Mouse (Mus musculus) heart, embryonic 15.5 days (tissue): ENCODE measurements at regions not wholly inside any gene's neighbourhood (a gene's known extent, or its start where the extent isn't known, plus 50 kb on each side); places are given as distances from the start of the nearest gene placed in this dataset.

Source experiments
- ATAC-seq: fragments of 200-750 bp; cut with Nextera tagmentation; replicated peaks from 2 replicates; pipeline ENCODE4 v1.8.0; 2017; ENCODE audit warnings: low read depth, moderate TSS enrichment; ENCODE audit not compliant: insufficient number of reproducible peaks, insufficient read depth, low FRiP score
- H3K27ac ChIP-seq: fragments of 300-500 bp; sonication (generic); 2 replicates; pipeline ENCODE4 v1.5.1; 2015; ENCODE audit warnings: mild to moderate bottlenecking, inconsistent platforms
- H3K27me3 ChIP-seq: fragments of 300-500 bp; sonication (generic); 2 replicates; pipeline ENCODE4 v1.6.1; 2015; ENCODE audit warnings: inconsistent platforms
- H3K36me3 ChIP-seq: fragments of 300-500 bp; sonication (generic); 2 replicates; pipeline ENCODE4 v1.6.1; 2015; ENCODE audit warnings: mild to moderate bottlenecking, inconsistent platforms
- H3K4me1 ChIP-seq: fragments of 300-500 bp; sonication (generic); replicated peaks from 2 replicates; pipeline ENCODE4 v1.6.1; 2015; ENCODE audit warnings: inconsistent platforms
- H3K4me2 ChIP-seq: fragments of 300-500 bp; sonication (generic); 2 replicates; pipeline ENCODE4 v1.6.1; 2015; ENCODE audit warnings: inconsistent platforms, mild to moderate bottlenecking, moderate library complexity
- H3K4me3 ChIP-seq: fragments of 300-500 bp; sonication (generic); 2 replicates; pipeline ENCODE4 v1.5.1; 2015; ENCODE audit warnings: mild to moderate bottlenecking, inconsistent platforms
- H3K9ac ChIP-seq: fragments of 300-500 bp; sonication (generic); 2 replicates; pipeline ENCODE4 v1.6.1; 2015; ENCODE audit warnings: mild to moderate bottlenecking, inconsistent platforms
- H3K9me3 ChIP-seq: fragments of 300-500 bp; sonication (generic); replicated peaks from 2 replicates; pipeline ENCODE4 v1.6.1; 2016; ENCODE audit warnings: inconsistent platforms
- WGBS: fragments of 180-500 bp; shearing (Covaris S2); methylation state at CpG from one replicate; pipeline ENCODE4 v1.1.7; 2015; ENCODE audit warnings: mixed read lengths; 5-methylcytosine and 5-hydroxymethylcytosine counted together

- Histone ChIP-seq H3K4me2 (no peak overlapping the region), H3K9ac (no peak overlapping the region), H3K27me3 (no peaks in the 10 kb centered on the region), H3K27ac (no peak overlapping the region), H3K9me3 (no peaks in the 10 kb centered on the region), H3K4me3 (no peak overlapping the region), H3K36me3 (no peaks in the 10 kb centered on the region), H3K4me1 (peaks cover 5% of the 10 kb centered on the region; the same call in 1 of the 2 replicates)
- ATAC-seq, result no peak
- WGBS, result 82% methylated on average over 12 of the region's 12 CpGs
These were observed 254.7 kb downstream of the Ndfip2 start for GRCm38 (mm10) chr14:105512914-105513677.

GRCm38 (mm10) chr14:105511826-105512225 is 253.5 kb downstream of the Ndfip2 start:
- no peaks in the 10 kb centered on the region for H3K27me3 ChIP-seq
- H3K9me3 ChIP-seq, result no peaks in the 10 kb centered on the region
- H3K4me3 ChIP-seq, result no peak overlapping the region
- no peak for ATAC-seq
- 78% methylated on average over 4 of the region's 4 CpGs for WGBS
- H3K9ac ChIP-seq, result no peak overlapping the region
- peaks cover 5% of the 10 kb centered on the region; the same call in 1 of the 2 replicates for H3K4me1 ChIP-seq
- H3K36me3 ChIP-seq, result no peaks in the 10 kb centered on the region
- no peak overlapping the region for H3K4me2 ChIP-seq
- no peak overlapping the region for H3K27ac ChIP-seq

GRCm38 (mm10) chr14:105511135-105511534 is 252.8 kb downstream of the Ndfip2 start:
- no peak overlapping the region for H3K27ac ChIP-seq
- peaks cover 5% of the 10 kb centered on the region; the same call in 1 of the 2 replicates for H3K4me1 ChIP-seq
- no peaks in the 10 kb centered on the region for H3K27me3 ChIP-seq
- H3K36me3 ChIP-seq, result no peaks in the 10 kb centered on the region
- no peaks in the 10 kb centered on the region for H3K9me3 ChIP-seq
- no peak overlapping the region for H3K4me3 ChIP-seq
- 80% methylated on average over 3 of the region's 3 CpGs for WGBS
- ATAC-seq, result no peak
- H3K4me2 ChIP-seq, result no peak overlapping the region
- no peak overlapping the region for H3K9ac ChIP-seq

DNA sequence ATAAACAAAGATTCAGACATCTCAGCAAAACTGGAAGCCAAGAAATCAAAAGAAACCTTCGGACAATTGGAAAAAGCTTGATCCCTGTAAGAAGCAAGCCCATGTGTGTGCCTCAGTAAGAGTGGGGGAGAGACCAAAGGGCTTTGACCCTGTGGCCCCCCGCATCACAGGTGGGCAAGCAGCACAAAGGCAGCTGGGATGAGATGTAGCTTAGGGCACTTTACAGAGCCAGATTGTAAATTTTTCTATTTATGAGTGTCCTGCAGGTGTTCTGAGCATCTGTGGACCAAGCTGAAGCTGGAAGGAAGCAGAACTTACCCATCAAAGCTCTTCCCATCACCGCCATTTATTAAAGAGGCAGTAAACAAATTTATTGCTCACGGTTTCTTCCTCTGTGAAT is 246.9 kb downstream of the Ndfip2 start:
- Histone ChIP-seq H3K4me3 (no peak overlapping the region), H3K36me3 (no peaks in the 10 kb centered on the region), H3K9ac (no peak overlapping the region), H3K27me3 (no peaks in the 10 kb centered on the region), H3K4me2 (no peak overlapping the region), H3K9me3 (no peaks in the 10 kb centered on the region), H3K4me1 (peaks cover 5% of the 10 kb centered on the region), H3K27ac (no peak overlapping the region)
- WGBS, result 79% methylated on average over 4 of the region's 4 CpGs
- no peak for ATAC-seq

DNA sequence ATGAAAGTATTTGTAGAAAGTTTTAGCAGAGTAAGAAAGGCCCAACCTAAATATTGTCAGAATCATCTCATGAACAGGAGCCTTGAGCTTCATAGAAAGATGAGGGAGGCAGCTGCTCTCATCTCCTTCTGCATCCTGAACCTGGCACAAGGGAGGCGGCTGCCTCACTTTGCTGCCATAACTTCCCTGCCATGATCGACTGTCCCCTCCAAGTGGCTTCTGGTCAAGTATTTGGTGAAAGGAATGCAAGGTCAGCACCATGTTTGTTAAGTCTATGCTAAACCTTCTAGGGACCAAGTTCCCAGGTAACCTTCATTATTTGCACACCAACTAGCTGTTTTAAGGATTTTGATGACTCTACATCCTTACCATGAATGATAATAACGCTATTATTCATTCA is 246.0 kb downstream of the Ndfip2 start:
- no peak overlapping the region for H3K4me3 ChIP-seq
- ATAC-seq, result no peak
- no peaks in the 10 kb centered on the region for H3K27me3 ChIP-seq
- no peak overlapping the region for H3K9ac ChIP-seq
- no peak overlapping the region for H3K27ac ChIP-seq
- no peak overlapping the region for H3K4me2 ChIP-seq
- no peaks in the 10 kb centered on the region for H3K9me3 ChIP-seq
- peaks cover 10% of the 10 kb centered on the region for H3K4me1 ChIP-seq
- no peaks in the 10 kb centered on the region for H3K36me3 ChIP-seq
- WGBS, result 70% methylated on average over 3 of the region's 3 CpGs

DNA sequence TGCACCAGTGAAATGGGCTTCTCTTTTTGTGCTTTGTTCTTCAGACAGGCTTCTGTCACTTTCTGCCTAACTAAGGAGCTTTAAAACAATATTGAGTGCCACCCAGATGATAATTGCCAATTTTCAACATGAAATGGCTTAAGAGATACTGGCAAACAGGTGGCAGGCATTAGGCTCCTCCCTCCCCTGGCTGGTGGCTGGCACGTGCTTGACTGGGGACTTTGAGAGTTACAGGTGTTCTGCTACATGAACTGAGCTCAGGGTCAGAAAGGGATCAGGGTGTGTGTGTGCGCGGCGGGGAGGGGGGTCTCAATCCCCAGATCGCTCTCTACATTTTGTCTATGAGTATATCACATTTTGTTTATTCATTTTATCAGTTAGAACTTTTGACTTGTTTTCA is 245.4 kb downstream of the Ndfip2 start:
- no peak overlapping the region for H3K27ac ChIP-seq
- H3K4me1 ChIP-seq, result peaks cover 14% of the 10 kb centered on the region
- H3K9ac ChIP-seq, result no peak overlapping the region
- no peak overlapping the region for H3K4me3 ChIP-seq
- no peaks in the 10 kb centered on the region for H3K36me3 ChIP-seq
- no peak for ATAC-seq
- no peaks in the 10 kb centered on the region for H3K9me3 ChIP-seq
- no peaks in the 10 kb centered on the region for H3K27me3 ChIP-seq
- WGBS, result 86% methylated on average over 5 of the region's 5 CpGs
- H3K4me2 ChIP-seq, result no peak overlapping the region

DNA sequence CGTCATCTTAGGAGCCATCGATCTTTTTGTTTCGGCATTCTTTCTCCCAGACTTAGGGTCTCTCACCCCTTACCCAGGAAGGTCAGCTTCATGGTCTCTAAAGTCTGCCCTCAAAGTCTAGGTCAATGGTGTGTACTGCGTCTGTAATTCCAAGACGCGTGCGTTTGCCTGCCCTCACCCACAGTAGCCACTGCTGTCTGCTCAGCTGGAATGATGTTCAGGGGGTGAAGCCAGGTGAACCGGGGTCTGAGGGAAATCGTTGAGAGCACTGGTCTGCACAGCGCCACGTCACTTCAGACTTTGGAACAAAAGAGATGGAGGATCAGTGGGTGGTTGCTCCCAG is 244.2 kb downstream of the Ndfip2 start:
- no peaks in the 10 kb centered on the region for H3K27me3 ChIP-seq
- no peak for ATAC-seq
- no peak overlapping the region for H3K9ac ChIP-seq
- H3K4me2 ChIP-seq, result no peak overlapping the region
- peaks cover 18% of the 10 kb centered on the region for H3K4me1 ChIP-seq
- H3K36me3 ChIP-seq, result no peaks in the 10 kb centered on the region
- no peak overlapping the region for H3K27ac ChIP-seq
- H3K9me3 ChIP-seq, result no peaks in the 10 kb centered on the region
- WGBS, result 48% methylated on average over 11 of the region's 11 CpGs
- H3K4me3 ChIP-seq, result no peak overlapping the region

DNA sequence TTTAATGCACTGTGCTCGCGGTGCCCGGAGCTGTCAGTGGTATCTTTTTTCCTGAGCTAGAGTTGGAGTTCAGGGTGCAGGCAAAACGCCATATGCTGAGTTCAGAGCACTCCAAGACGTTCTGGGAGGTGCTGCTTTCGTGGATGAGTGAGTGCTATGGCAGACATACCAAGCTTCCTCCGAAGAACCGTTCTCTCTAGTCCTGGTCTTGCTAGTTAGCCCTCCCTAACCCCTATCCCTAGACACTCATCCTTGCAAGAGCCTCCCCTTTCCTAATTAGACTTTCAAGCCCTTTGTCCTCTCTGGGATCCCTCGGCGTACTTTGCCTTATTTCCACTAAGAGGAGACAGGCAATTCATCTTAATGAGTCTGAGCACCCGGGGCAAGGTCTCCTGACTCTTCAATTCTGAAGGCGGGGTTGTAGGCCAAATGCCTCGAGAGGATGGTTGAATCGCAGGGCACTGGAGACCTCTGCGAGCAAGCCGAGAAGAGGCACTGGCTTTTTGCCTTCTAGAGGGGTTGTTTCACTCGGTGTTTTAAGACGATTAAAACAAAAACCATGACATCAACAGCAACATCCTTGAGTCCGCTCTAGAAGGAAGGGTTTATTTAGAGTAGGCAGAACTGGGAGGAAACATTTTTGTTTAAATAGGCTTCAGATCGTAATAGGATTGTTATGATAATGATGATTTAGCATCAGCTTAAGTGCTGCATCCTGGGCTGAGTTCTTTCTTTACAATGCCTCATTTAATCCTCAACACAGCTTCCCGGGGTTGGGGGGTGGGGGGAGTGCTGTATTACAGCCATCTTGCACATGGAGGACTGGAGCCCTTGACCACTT is 243.6 kb downstream of the Ndfip2 start:
- H3K27me3 ChIP-seq, result no peaks in the 10 kb centered on the region
- H3K4me3 ChIP-seq, result no peak overlapping the region
- peak overlapping the region; percentile 45 for H3K4me2 ChIP-seq
- H3K4me1 ChIP-seq, result peaks cover 18% of the 10 kb centered on the region
- H3K36me3 ChIP-seq, result no peaks in the 10 kb centered on the region
- H3K9ac ChIP-seq, result no peak overlapping the region
- no peak for ATAC-seq
- 23% methylated on average over 21 of the region's 21 CpGs for WGBS
- H3K9me3 ChIP-seq, result no peaks in the 10 kb centered on the region
- H3K27ac ChIP-seq, result no peak overlapping the region

DNA sequence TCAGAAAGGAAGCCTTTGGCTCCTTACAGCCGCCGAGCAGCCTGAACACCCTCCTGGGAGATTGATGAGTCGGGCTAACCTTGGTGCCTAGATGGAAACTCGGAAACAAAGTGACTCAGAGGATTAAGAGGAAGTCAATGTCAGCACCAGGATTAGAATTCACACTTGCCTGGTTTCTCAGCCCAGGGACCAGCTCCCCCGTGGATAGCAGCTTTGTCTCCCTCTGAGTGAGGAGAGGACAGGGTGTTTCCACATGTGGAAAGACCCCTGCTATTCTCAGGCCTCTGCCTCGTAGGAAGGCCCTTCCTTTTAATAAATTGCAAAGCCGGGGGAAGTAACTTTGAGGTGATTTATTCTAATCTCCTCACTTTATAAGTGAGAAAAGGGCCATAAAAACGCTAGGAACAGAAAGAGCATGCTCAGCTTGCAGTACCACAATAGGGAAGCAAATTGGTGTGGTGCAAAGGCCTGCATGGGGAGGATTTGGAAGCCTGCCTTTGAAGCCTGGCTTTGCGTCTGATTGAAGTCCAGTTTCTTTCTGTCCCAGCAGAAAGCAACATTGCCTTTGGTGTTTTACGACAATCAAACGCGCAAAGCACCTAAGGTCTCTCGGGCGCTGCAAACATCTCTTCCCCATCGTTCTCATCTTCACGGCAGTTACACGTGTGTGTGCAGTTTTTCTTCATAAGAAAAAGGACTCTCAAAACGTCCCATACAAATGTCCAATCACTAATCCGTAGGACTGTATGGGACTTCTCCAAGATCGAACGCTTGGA is 242.8 kb downstream of the Ndfip2 start:
- Histone ChIP-seq H3K4me3 (no peak overlapping the region), H3K9ac (no peak overlapping the region), H3K27me3 (no peaks in the 10 kb centered on the region), H3K4me2 (peak overlapping the region; percentile 45), H3K36me3 (no peaks in the 10 kb centered on the region), H3K4me1 (peaks cover 18% of the 10 kb centered on the region), H3K27ac (no peak overlapping the region), H3K9me3 (no peaks in the 10 kb centered on the region)
- 30% methylated on average over 21 of the region's 21 CpGs for WGBS
- no peak for ATAC-seq

- peak overlapping the region; percentile 37; the same call in 1 of the 2 replicates for H3K4me2 ChIP-seq
- no peaks in the 10 kb centered on the region for H3K27me3 ChIP-seq
- no peak for ATAC-seq
- H3K4me3 ChIP-seq, result no peak overlapping the region
- peak overlapping the region; percentile 53 for H3K27ac ChIP-seq
- peaks cover 18% of the 10 kb centered on the region for H3K4me1 ChIP-seq
- no peaks in the 10 kb centered on the region for H3K36me3 ChIP-seq
- H3K9me3 ChIP-seq, result no peaks in the 10 kb centered on the region
- 32% methylated on average over 15 of the region's 15 CpGs for WGBS
- H3K9ac ChIP-seq, result no peak overlapping the region
These were observed 241.0 kb downstream of the Ndfip2 start for GRCm38 (mm10) chr14:105499319-105499895.
